Mouse (Mus musculus) MEL (cell line): ENCODE data around the gene Ctsd. TPM values are rescaled to one million over a fixed set of nuclear protein-coding genes. Genes with fewer than 3 reads are reported as not detected.

Source experiments
- DNase-seq: peaks from one replicate; pipeline ENCODE4 v3.0.0; 2011; ENCODE audit warnings: low read depth, low spot score
- H3K27ac ChIP-seq: 2 replicates; pipeline ENCODE4 v1.5.1; 2012; ENCODE audit warnings: low read depth, mild to moderate bottlenecking, control low read depth, low read length, moderate library complexity; ENCODE audit not compliant: control insufficient read depth
- H3K27me3 ChIP-seq, 2 experiments: fragments of 150-350 bp in 1 of 2; sonication (generic) in 1 of 2; 2 replicates each; pipeline ENCODE4 v1.6.1; 2012; ENCODE audit warnings: low read length in 2 of 2, mild to moderate bottlenecking in 2 of 2, improper control_type of control experiment in 1 of 2, moderate library complexity in 1 of 2; ENCODE audit not compliant: insufficient read depth in 2 of 2, control insufficient read depth in 1 of 2
- H3K36me3 ChIP-seq, 2 experiments: 2 replicates each; pipeline ENCODE4 v1.6.1; 2012 to 2014; ENCODE audit warnings: low read length in 2 of 2, improper control_type of control experiment in 1 of 2, inconsistent platforms in 1 of 2, mild to moderate bottlenecking in 1 of 2; ENCODE audit not compliant: insufficient read depth in 2 of 2, control insufficient read depth in 1 of 2
- H3K4me1 ChIP-seq, 2 experiments: fragments of 150-350 bp in 1 of 2; sonication (generic) in 1 of 2; 2 replicates each; pipeline ENCODE4 v1.6.1; 2012; ENCODE audit warnings: low read length in 2 of 2, improper control_type of control experiment in 1 of 2, mild to moderate bottlenecking in 1 of 2; ENCODE audit not compliant: insufficient read depth in 2 of 2, control insufficient read depth in 1 of 2
- H3K4me3 ChIP-seq, 2 experiments: fragments of 150-350 bp in 1 of 2; sonication (generic) in 1 of 2; 2 replicates each; pipeline ENCODE4 v1.5.1; 2012; ENCODE audit warnings: low read depth in 2 of 2, low read length in 2 of 2, mild to moderate bottlenecking in 2 of 2, moderate library complexity in 2 of 2, control low read depth in 1 of 2, improper control_type of control experiment in 1 of 2; ENCODE audit not compliant: control insufficient read depth in 1 of 2, insufficient read depth in 1 of 2
- H3K79me2 ChIP-seq: 2 replicates; pipeline ENCODE4 v1.6.1; 2012; ENCODE audit warnings: mild to moderate bottlenecking, low read length, moderate library complexity; ENCODE audit not compliant: control insufficient read depth, poor library complexity, insufficient read depth
- H3K9ac ChIP-seq: 2 replicates; pipeline ENCODE4 v1.6.1; 2012; ENCODE audit warnings: low read depth, mild to moderate bottlenecking, control low read depth, low read length, moderate library complexity; ENCODE audit not compliant: control insufficient read depth, poor library complexity, severe bottlenecking
- H3K9me3 ChIP-seq: fragments of 150-350 bp; sonication (generic); replicated peaks from 2 replicates; pipeline ENCODE4 v1.6.1; 2012; ENCODE audit warnings: mild to moderate bottlenecking, low read length, improper control_type of control experiment, moderate library complexity; ENCODE audit not compliant: insufficient read depth
- BHLHE40 ChIP-seq: IDR thresholded peaks from 2 replicates; pipeline ENCODE4 v1.6.1; 2012; ENCODE audit warnings: low read depth, mild to moderate bottlenecking, inconsistent platforms, low read length, improper control_type of control experiment, borderline replicate concordance
- CHD2 ChIP-seq: IDR thresholded peaks from 2 replicates; pipeline ENCODE4 v1.6.1; 2011; ENCODE audit warnings: low read length, improper control_type of control experiment
- CTCF ChIP-seq, 3 experiments: IDR thresholded peaks in 2 of 3; conservative IDR thresholded peaks in 1 of 3; 2 replicates each; pipeline ENCODE4 v1.5.1; 2011 to 2012; ENCODE audit warnings: low read length in 3 of 3, low read depth in 2 of 3, mild to moderate bottlenecking in 2 of 3, improper control_type of control experiment in 1 of 3, inconsistent platforms in 1 of 3, mixed read lengths in 1 of 3, moderate library complexity in 1 of 3; ENCODE audit not compliant: control insufficient read depth in 1 of 3, insufficient read depth in 1 of 3, poor library complexity in 1 of 3, severe bottlenecking in 1 of 3
- E2F4 ChIP-seq: IDR thresholded peaks from 2 replicates; pipeline ENCODE4 v1.6.1; 2011; ENCODE audit warnings: low read depth, low read length, improper control_type of control experiment, borderline replicate concordance
- ELF1 ChIP-seq: IDR thresholded peaks from 2 replicates; pipeline ENCODE4 v1.6.1; 2014; ENCODE audit warnings: low read depth, mild to moderate bottlenecking, inconsistent platforms, low read length, improper control_type of control experiment, moderate library complexity
- GABPA ChIP-seq: IDR thresholded peaks from 2 replicates; pipeline ENCODE4 v1.6.1; 2012; ENCODE audit warnings: low read depth, mild to moderate bottlenecking, inconsistent platforms, low read length, improper control_type of control experiment, moderate library complexity
- GATA1 ChIP-seq: IDR thresholded peaks from 2 replicates; pipeline ENCODE4 v1.6.1; 2011; ENCODE audit warnings: low read depth, low read length, improper control_type of control experiment
- KAT2A ChIP-seq: conservative IDR thresholded peaks from 2 replicates; pipeline ENCODE4 v1.6.1; 2012; ENCODE audit warnings: low read depth, low read length, improper control_type of control experiment, inconsistent platforms
- MAX ChIP-seq: IDR thresholded peaks from 2 replicates; pipeline ENCODE4 v1.6.1; 2011; ENCODE audit warnings: low read length, improper control_type of control experiment
- MAZ ChIP-seq: IDR thresholded peaks from 2 replicates; pipeline ENCODE4 v1.6.1; 2012; ENCODE audit warnings: low read depth, mild to moderate bottlenecking, inconsistent platforms, low read length, improper control_type of control experiment
- MEF2A ChIP-seq: IDR thresholded peaks from 2 replicates; pipeline ENCODE4 v1.6.1; 2014; ENCODE audit warnings: low read depth, mild to moderate bottlenecking, inconsistent platforms, low read length, improper control_type of control experiment; ENCODE audit not compliant: poor library complexity, insufficient replicate concordance, severe bottlenecking; ENCODE audit errors: extremely low read depth
- MYC ChIP-seq: IDR thresholded peaks from 2 replicates; pipeline ENCODE4 v1.6.1; 2011; ENCODE audit warnings: low read depth, mild to moderate bottlenecking, low read length, improper control_type of control experiment, moderate library complexity
- NELFE ChIP-seq: IDR thresholded peaks from 2 replicates; pipeline ENCODE4 v1.6.1; 2011; ENCODE audit warnings: low read depth, low read length, improper control_type of control experiment
- NRF1 ChIP-seq: IDR thresholded peaks from 2 replicates; pipeline ENCODE4 v1.6.1; 2014; ENCODE audit warnings: low read depth, mild to moderate bottlenecking, inconsistent platforms, low read length, improper control_type of control experiment, moderate library complexity; ENCODE audit not compliant: poor library complexity, insufficient read depth, severe bottlenecking
- POLR2A ChIP-seq, 2 experiments: IDR thresholded peaks; 2 replicates each; pipeline ENCODE4 v1.6.1; 2011 to 2012; ENCODE audit warnings: low read length in 2 of 2, mild to moderate bottlenecking in 2 of 2, control low read depth in 1 of 2, improper control_type of control experiment in 1 of 2, low read depth in 1 of 2, moderate library complexity in 1 of 2; ENCODE audit not compliant: control insufficient read depth in 1 of 2, insufficient read depth in 1 of 2, poor library complexity in 1 of 2
- POLR2AphosphoS2 ChIP-seq: IDR thresholded peaks from 2 replicates; pipeline ENCODE4 v1.6.1; 2011; ENCODE audit warnings: low read length, improper control_type of control experiment
- RAD21 ChIP-seq: IDR thresholded peaks from 2 replicates; pipeline ENCODE4 v1.6.1; 2011; ENCODE audit warnings: mild to moderate bottlenecking, low read depth, low read length, improper control_type of control experiment
- RCOR1 ChIP-seq: IDR thresholded peaks from 2 replicates; pipeline ENCODE4 v1.6.1; 2012; ENCODE audit warnings: low read depth, mild to moderate bottlenecking, inconsistent platforms, low read length, improper control_type of control experiment
- SIN3A ChIP-seq: IDR thresholded peaks from 2 replicates; pipeline ENCODE4 v1.6.1; 2012; ENCODE audit warnings: low read length, improper control_type of control experiment, inconsistent platforms
- TBP ChIP-seq: IDR thresholded peaks from 2 replicates; pipeline ENCODE4 v1.8.0; 2011; ENCODE audit warnings: low read depth, low read length, improper control_type of control experiment
- ZC3H11A ChIP-seq: IDR thresholded peaks from 2 replicates; pipeline ENCODE4 v1.6.1; 2012; ENCODE audit warnings: low read depth, mild to moderate bottlenecking, inconsistent platforms, low read length, improper control_type of control experiment
- ZNF384 ChIP-seq: IDR thresholded peaks from 2 replicates; pipeline ENCODE4 v1.6.1; 2012; ENCODE audit warnings: low read depth, mild to moderate bottlenecking, inconsistent platforms, low read length, improper control_type of control experiment
- polyA plus RNA-seq, 2 experiments: library from polyadenylated mRNA; stranded (reverse) in 1 of 2; unstranded in 1 of 2; fragments of >175 nt in 1 of 2; fragments of >200 nt in 1 of 2; gene quantifications; 2 replicates each; pipeline versions ENCODE4 v1.2.1 to v1.2.4; 2012; ENCODE audit warnings: low replicate concordance in 2 of 2, low read depth in 1 of 2; ENCODE audit not compliant: insufficient read length in 2 of 2, insufficient read depth in 1 of 2, missing spikeins in 1 of 2
- total RNA-seq: library from RNA; depleted of rRNA; stranded (reverse); fragments of 300-350 nt; gene quantifications from 2 replicates; pipeline ENCODE4 v1.2.3, GENCODE M21; 2012

Ctsd gene
- total and polyA plus RNA-seq, 3 experiments: 89.3 to 179 (median 115) TPM

DNA sequence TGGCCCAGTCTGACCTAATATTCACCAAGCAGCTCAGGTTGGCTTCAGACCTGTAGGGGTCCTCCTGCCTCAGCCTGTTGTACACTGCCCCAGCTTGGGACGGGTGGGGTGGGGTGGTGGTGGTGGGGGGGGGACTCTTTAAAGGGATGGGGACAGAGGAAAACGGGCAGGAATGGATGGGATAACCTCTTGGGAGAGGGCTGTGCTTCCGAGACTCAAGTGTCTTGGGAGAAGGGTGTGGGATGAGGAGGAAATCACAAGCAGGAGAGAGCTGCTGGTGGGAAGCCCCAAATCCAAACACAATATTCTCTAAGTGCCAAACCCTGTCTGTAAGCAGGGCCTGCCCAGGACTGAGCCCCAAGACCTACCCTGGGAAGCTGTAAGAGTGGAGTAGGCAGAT, 28.4 kb upstream of the Ctsd start:
- Histone ChIP-seq H3K27me3 (no peaks in the 10 kb centered on the region), H3K4me3 (no peak overlapping the region), H3K27ac (no peak overlapping the region), H3K79me2 (no peaks in the 10 kb centered on the region), H3K4me1 (peaks cover 6 to 23% of the 10 kb centered on the region in 2 experiments), H3K9ac (no peak overlapping the region), H3K9me3 (no peaks in the 10 kb centered on the region), H3K36me3 (peaks cover 0 to 13% of the 10 kb centered on the region in 2 experiments; a peak in 2 of 4 replicates)
- TF ChIP-seq E2F4 (no peak), MAX (no peak), NELFE (no peak), KAT2A (no peak), MAZ (no peak), CHD2 (no peak), BHLHE40 (no peak), RAD21 (no peak), ELF1 (no peak), MYC (no peak), RCOR1 (no peak), CTCF (IDR thresholded peaks at IDR 0.05 in 2 of 3, conservative IDR thresholded peaks at IDR 0.05 in 1 of 3; ENCODE audit: control insufficient read depth in 1 of 3, insufficient read depth in 1 of 3, low read depth in 2 of 3, low read length in 3 of 3, poor library complexity in 1 of 3, severe bottlenecking in 1 of 3) (no peak), GABPA (no peak), MEF2A (no peak), SIN3A (no peak), POLR2AphosphoS2 (no peak), POLR2A (IDR thresholded peaks at IDR 0.05; ENCODE audit: control insufficient read depth in 1 of 2, insufficient read depth in 1 of 2, low read depth in 1 of 2, low read length in 2 of 2, poor library complexity in 1 of 2) (no peak), NRF1 (no peak), ZNF384 (no peak), GATA1 (no peak)
- no peak for DNase-seq

DNA sequence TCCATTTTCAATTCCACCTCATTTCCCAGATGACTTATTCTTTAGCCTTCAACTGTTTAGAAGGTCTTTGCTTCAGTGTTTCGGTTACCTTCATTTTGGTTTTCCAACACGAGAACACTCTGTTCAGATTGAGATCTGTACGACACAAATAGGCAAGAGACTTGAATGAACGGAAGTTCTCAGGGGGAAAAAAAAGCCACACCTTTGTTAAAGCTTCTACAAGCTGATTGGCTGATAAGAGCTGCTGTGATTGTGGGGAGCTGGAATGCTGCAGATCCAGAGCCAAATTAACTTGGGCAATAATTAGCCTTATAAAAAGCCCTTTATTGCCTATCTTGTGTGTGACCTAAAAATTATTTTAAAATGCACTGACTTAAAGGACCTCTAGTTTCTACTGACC, 27.5 kb upstream of the Ctsd start:
- Histone ChIP-seq H3K79me2 (no peaks in the 10 kb centered on the region), H3K4me1 (peaks cover 6 to 21% of the 10 kb centered on the region in 2 experiments; a peak in 3 of 4 replicates), H3K27me3 (no peaks in the 10 kb centered on the region)

More for the DNA sequence above, 27.5 kb upstream of the Ctsd start:
- no peak overlapping the region for H3K9ac ChIP-seq
- TF ChIP-seq TBP (no peak), POLR2AphosphoS2 (no peak), SIN3A (no peak), ZC3H11A (no peak), NRF1 (no peak)
- DNase-seq: no peak
- H3K27ac ChIP-seq: no peak overlapping the region
- H3K9me3 ChIP-seq: no peaks in the 10 kb centered on the region
- H3K4me3 ChIP-seq: no peak overlapping the region
- peaks cover 0 to 8% of the 10 kb centered on the region in 2 experiments; a peak in 2 of 4 replicates for H3K36me3 ChIP-seq
